Comparison of ENCODE assay signal across 10 mouse cellular contexts in genomic region chr2:157513737-157514208, GRCm38 (mm10). TPM values are rescaled to one million over a fixed set of nuclear protein-coding genes. Genes with fewer than 3 reads are reported as not detected.
DNase-seq lines count a peak whose midpoint lies in the region; ATAC-seq and TF ChIP-seq lines count a peak whose summit lies in the region.
"Had no signal": no experiment of that assay in that cellular context is flagged by ENCODE, and none has a peak within 500 bp of the region (broad histone marks: within the 10 kb centered on the region; RNA-seq: fewer than 3 reads in every experiment).

No protein-coding gene starts in this region.

- peak overlapping the region; percentile 85 for H3K27ac ChIP-seq in embryonic facial prominence, embryonic 11.5 days (replicated peaks; ENCODE audit: low read depth, low read length)
- 0 out of 2 replicates have a peak overlapping the region, but pooled peaks have one; percentile 24 for H3K27ac ChIP-seq in limb, embryonic 13.5 days
- H3K27ac ChIP-seq in neural tube, embryonic 14.5 days (ENCODE audit: low read depth, low read length): no peak overlapping the region

- peak overlapping the region; percentile 26; the same call in 1 of the 2 replicates for H3K9ac ChIP-seq in embryonic facial prominence, embryonic 11.5 days (replicated peaks; ENCODE audit: low read length)
- H3K9ac ChIP-seq in limb, embryonic 13.5 days: no peak overlapping the region
- H3K9ac ChIP-seq in neural tube, embryonic 14.5 days (replicated peaks; ENCODE audit: low read depth, low read length): no peak overlapping the region

- no peak overlapping the region for H3K4me3 ChIP-seq in lung, adult 2 months (replicated peaks; ENCODE audit: extremely low read depth, low read depth, low read length)
- no peak overlapping the region for H3K4me3 ChIP-seq in embryonic facial prominence, embryonic 11.5 days (ENCODE audit: low read depth, low read length)
- H3K4me3 ChIP-seq in limb, embryonic 13.5 days: no peak overlapping the region
- no peak overlapping the region for H3K4me3 ChIP-seq in neural tube, embryonic 14.5 days (ENCODE audit: low read depth, low read length)

- WGBS in lung, adult 2 months: 39% methylated on average over 9 of the region's 9 CpGs
- WGBS in embryonic facial prominence, embryonic 11.5 days: 8% methylated on average over 9 of the region's 9 CpGs
- 20% methylated on average over 9 of the region's 9 CpGs for WGBS in limb, embryonic 13.5 days
- WGBS in neural tube, embryonic 14.5 days: 42% methylated on average over 9 of the region's 9 CpGs

- peak; percentile 9 for DNase-seq in lung, postnatal 36 days
- DNase-seq in lung, adult 2 months: no peak
- peak; percentile 76 for DNase-seq in embryonic facial prominence, embryonic 11.5 days (ENCODE audit: low spot score)
- no peak for DNase-seq in thymus, postnatal 25 days
- DNase-seq in gastrocnemius, postnatal 4 days (ENCODE audit: low spot score in 2 of 2): no peak
- DNase-seq: cerebellum, adult 9-10 months had no signal

- no peaks in the 10 kb centered on the region for H3K27me3 ChIP-seq in embryonic facial prominence, embryonic 11.5 days (ENCODE audit: control insufficient read depth, insufficient read depth, low read length)
- H3K27me3 ChIP-seq in limb, embryonic 13.5 days: no peaks in the 10 kb centered on the region
- no peaks in the 10 kb centered on the region for H3K27me3 ChIP-seq in neural tube, embryonic 14.5 days (ENCODE audit: control insufficient read depth, insufficient read depth, low read length)
- H3K27me3 ChIP-seq: Patski had no signal

- H3K4me2 ChIP-seq in embryonic facial prominence, embryonic 11.5 days (ENCODE audit: low read depth, low read length): no peak overlapping the region
- no peak overlapping the region for H3K4me2 ChIP-seq in limb, embryonic 13.5 days (replicated peaks)
- H3K4me2 ChIP-seq in neural tube, embryonic 14.5 days (ENCODE audit: low read depth, low read length): no peak overlapping the region

- no peaks in the 10 kb centered on the region for H3K9me3 ChIP-seq in embryonic facial prominence, embryonic 11.5 days (replicated peaks; ENCODE audit: control insufficient read depth, low read length)
- no peaks in the 10 kb centered on the region for H3K9me3 ChIP-seq in limb, embryonic 13.5 days
- H3K9me3 ChIP-seq in neural tube, embryonic 14.5 days (ENCODE audit: control insufficient read depth, low read length): no peaks in the 10 kb centered on the region

- H3K36me3 ChIP-seq in embryonic facial prominence, embryonic 11.5 days (replicated peaks; ENCODE audit: control insufficient read depth, insufficient read depth, low read depth, low read length): no peaks in the 10 kb centered on the region
- H3K36me3 ChIP-seq in limb, embryonic 13.5 days: no peaks in the 10 kb centered on the region
- H3K36me3 ChIP-seq in neural tube, embryonic 14.5 days (ENCODE audit: control insufficient read depth, insufficient read depth, low read length): no peaks in the 10 kb centered on the region

- no peaks in the 10 kb centered on the region for H3K4me1 ChIP-seq in lung, adult 2 months (ENCODE audit: control insufficient read depth, insufficient read depth, low read length)
- peaks cover 19% of the 10 kb centered on the region for H3K4me1 ChIP-seq in embryonic facial prominence, embryonic 11.5 days (ENCODE audit: control insufficient read depth, insufficient read depth, low read length)
- peaks cover 34% of the 10 kb centered on the region for H3K4me1 ChIP-seq in limb, embryonic 13.5 days
- peaks cover 7% of the 10 kb centered on the region; the same call in 1 of the 2 replicates for H3K4me1 ChIP-seq in neural tube, embryonic 14.5 days (ENCODE audit: control insufficient read depth, insufficient read depth, low read length)

- TF ChIP-seq CTCF in lung, adult 2 months (IDR thresholded peaks at IDR 0.05; ENCODE audit: insufficient read depth, low read length): no peak

- ATAC-seq in embryonic facial prominence, embryonic 11.5 days (replicated peaks; ENCODE audit: insufficient number of reproducible peaks, low FRiP score, low TSS enrichment, low read depth): peak; percentile 41
- ATAC-seq in limb, embryonic 13.5 days (ENCODE audit: low FRiP score, low read depth): peak; percentile 74
- peak; percentile 28; the same call in 1 of the 2 replicates for ATAC-seq in neural tube, embryonic 14.5 days (ENCODE audit: low read depth)
- ATAC-seq: intestine, postnatal 0 days; Patski had no signal

- no peak for TF ChIP-seq POLR2A in lung, adult 2 months (IDR thresholded peaks at IDR 0.05; ENCODE audit: borderline replicate concordance, extremely low read depth, low read depth, low read length)

RNA-seq across cellular contexts. Expression of gene Nnat, which starts 46.1 kb away (rescaled TPM):
- 25.3 and 56.8 TPM in 2 replicates for polyA plus RNA-seq in lung, adult 2 months (2012; rRNA removed)
- 1,482 and 1,542 TPM in 2 replicates for polyA plus RNA-seq in embryonic facial prominence, embryonic 11.5 days (2014; fragmentation: Nextera tagmentation; extraction: Ambion mirVana)
- 993 and 1,087 TPM in 2 replicates for polyA plus RNA-seq in limb, embryonic 13.5 days (2015; fragmentation: Nextera tagmentation; extraction: Ambion mirVana)
- polyA plus RNA-seq in neural tube, embryonic 14.5 days (2014; fragmentation: Nextera tagmentation; extraction: Ambion mirVana): 2,798 and 3,566 TPM in 2 replicates
- 10 to 100 TPM; 20.2 to 41.1 TPM for total RNA-seq in gastrocnemius, postnatal 4 days (2021)

RNA-seq across cellular contexts. Expression of gene Blcap, which starts 57.3 kb away (rescaled TPM):
- 41.3 and 49.3 TPM in 2 replicates for polyA plus RNA-seq in lung, adult 2 months (2012; rRNA removed)
- 90.2 and 97.9 TPM in 2 replicates for polyA plus RNA-seq in embryonic facial prominence, embryonic 11.5 days (2014; fragmentation: Nextera tagmentation; extraction: Ambion mirVana)
- 71.0 and 71.6 TPM in 2 replicates for polyA plus RNA-seq in limb, embryonic 13.5 days (2015; fragmentation: Nextera tagmentation; extraction: Ambion mirVana)
- 244 and 299 TPM in 2 replicates for polyA plus RNA-seq in neural tube, embryonic 14.5 days (2014; fragmentation: Nextera tagmentation; extraction: Ambion mirVana)
- total RNA-seq in gastrocnemius, postnatal 4 days (2021): 10 to 100 TPM; 41.0 to 43.3 TPM

Comparison
In these comparisons a context has a peak if more than half of its experiments do, and no peak if none do; other contexts are left out.
1. DNase-seq: peak in lung, postnatal 36 days (single experiment) and embryonic facial prominence, embryonic 11.5 days (single experiment); none in lung, adult 2 months (single experiment), thymus, postnatal 25 days (single experiment) and gastrocnemius, postnatal 4 days (0 of 2).
2. RNA of gene Nnat, which starts 46.1 kb away (polyA plus RNA-seq): 2,798 to 3,566 TPM in neural tube, embryonic 14.5 days, 1,482 to 1,542 TPM in embryonic facial prominence, embryonic 11.5 days and 993 to 1,087 TPM in limb, embryonic 13.5 days; 25.3 to 56.8 TPM in lung, adult 2 months; every median in the first group is over 10 times any median in the second.
3. Peak in every context shown above with its lines, with median percentiles within 50 percentile points of each other: ATAC-seq.